Mouse (Mus musculus) liver, adult 2 months (tissue): ENCODE results near the gene Lyplal1.

Experiments
- CTCF ChIP-seq: fragments of 200-500 bp; IDR thresholded peaks from 2 replicates; pipeline ENCODE4 v1.5.1; 2011; ENCODE audit warnings: low read depth, low read length, control low read depth
- POLR2A ChIP-seq: fragments of 200-500 bp; IDR thresholded peaks from 2 replicates; pipeline ENCODE4 v1.6.1; 2011; ENCODE audit warnings: low read length, control low read depth; ENCODE audit not compliant: insufficient read depth; ENCODE audit errors: extremely low read depth

- TF ChIP-seq CTCF (no peak), POLR2A (no peak)
Measured at GRCm38 (mm10) chr1:186060041-186060440, 57.1 kb downstream of the Lyplal1 start.
